Mouse (Mus musculus) hindbrain, embryonic 13.5 days (tissue): ENCODE measurements at regions not wholly inside any gene's neighbourhood (a gene's known extent, or its start where the extent isn't known, plus 50 kb on each side); places are given as distances from the start of the nearest gene placed in this dataset.
A peak's percentile ranks its signal among the peaks of the same experiment; 100 is the strongest.

Source experiments
- ATAC-seq: fragments of 200-750 bp; cut with Nextera tagmentation; 2 replicates; pipeline ENCODE4 v1.8.0; 2017; ENCODE audit warnings: moderate TSS enrichment; ENCODE audit not compliant: low FRiP score
- H3K27ac ChIP-seq: fragments of 300-500 bp; sonication (generic); 2 replicates; pipeline ENCODE4 v1.5.1; 2015; ENCODE audit warnings: inconsistent platforms, mild to moderate bottlenecking, moderate library complexity
- H3K27me3 ChIP-seq: fragments of 300-500 bp; sonication (generic); 2 replicates; pipeline ENCODE4 v1.6.1; 2015; ENCODE audit warnings: mild to moderate bottlenecking, inconsistent platforms
- H3K36me3 ChIP-seq: fragments of 300-500 bp; sonication (generic); 2 replicates; pipeline ENCODE4 v1.6.1; 2015; ENCODE audit warnings: mild to moderate bottlenecking, inconsistent platforms
- H3K4me1 ChIP-seq: fragments of 300-500 bp; sonication (generic); replicated peaks from 2 replicates; pipeline ENCODE4 v1.6.1; 2015; ENCODE audit warnings: inconsistent platforms
- H3K4me2 ChIP-seq: fragments of 300-500 bp; sonication (generic); 2 replicates; pipeline ENCODE4 v1.6.1; 2015; ENCODE audit warnings: inconsistent platforms, mild to moderate bottlenecking, moderate library complexity
- H3K4me3 ChIP-seq: fragments of 300-500 bp; sonication (generic); 2 replicates; pipeline ENCODE4 v1.5.1; 2015; ENCODE audit warnings: mild to moderate bottlenecking, inconsistent platforms
- H3K9ac ChIP-seq: fragments of 300-500 bp; sonication (generic); 2 replicates; pipeline ENCODE4 v1.6.1; 2015; ENCODE audit warnings: mild to moderate bottlenecking, inconsistent platforms
- H3K9me3 ChIP-seq: fragments of 300-500 bp; sonication (generic); 2 replicates; pipeline ENCODE4 v1.6.1; 2016; ENCODE audit warnings: inconsistent platforms
- WGBS: fragments of 180-500 bp; shearing (Covaris S2); methylation state at CpG from one replicate; pipeline ENCODE4 v1.1.7; 2015; 5-methylcytosine and 5-hydroxymethylcytosine counted together

DNA sequence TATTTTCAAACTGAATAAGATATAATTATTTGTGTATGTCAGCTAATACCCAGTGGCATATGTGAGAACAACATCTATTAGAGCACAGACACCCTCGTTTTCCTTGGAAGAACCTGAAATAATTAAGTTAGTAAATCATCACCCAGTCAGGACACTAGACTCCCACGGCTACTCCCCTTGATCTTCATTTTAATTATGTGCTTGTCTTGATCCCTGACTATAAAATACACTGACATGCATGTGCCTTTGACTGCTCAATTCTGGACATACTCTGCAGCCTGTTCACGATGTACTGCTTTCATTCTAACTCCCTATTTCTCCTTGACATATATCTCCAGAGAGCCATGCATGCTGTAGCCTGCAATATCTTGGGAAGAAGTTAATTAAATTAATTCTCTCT, 232.7 kb upstream of the Atxn7l3b start:
- no peak overlapping the region for H3K4me2 ChIP-seq
- no peak overlapping the region for H3K27ac ChIP-seq
- H3K9ac ChIP-seq, result no peak overlapping the region
- H3K36me3 ChIP-seq, result no peaks in the 10 kb centered on the region
- 58% methylated on average over 3 of the region's 3 CpGs for WGBS
- no peak overlapping the region for H3K4me3 ChIP-seq
- peak; percentile 39; the same call in 1 of the 2 replicates for ATAC-seq
- no peaks in the 10 kb centered on the region for H3K4me1 ChIP-seq
- H3K9me3 ChIP-seq, result no peaks in the 10 kb centered on the region
- no peaks in the 10 kb centered on the region for H3K27me3 ChIP-seq

GRCm38 (mm10) chr10:113160055-113160454, 231.3 kb upstream of the Atxn7l3b start:
- 0 out of 2 replicates have a peak, but pooled peaks have one; percentile 39 for ATAC-seq
- Histone ChIP-seq H3K9ac (no peak overlapping the region), H3K4me2 (no peak overlapping the region), H3K4me3 (no peak overlapping the region), H3K9me3 (no peaks in the 10 kb centered on the region), H3K27me3 (no peaks in the 10 kb centered on the region), H3K4me1 (no peaks in the 10 kb centered on the region), H3K27ac (no peak overlapping the region), H3K36me3 (no peaks in the 10 kb centered on the region)
- 57% methylated on average over 5 of the region's 5 CpGs for WGBS

GRCm38 (mm10) chr10:113158988-113159387, 230.2 kb upstream of the Atxn7l3b start:
- Histone ChIP-seq H3K9me3 (no peaks in the 10 kb centered on the region), H3K27me3 (no peaks in the 10 kb centered on the region)
- 84% methylated on average over 6 of the region's 6 CpGs for WGBS

GRCm38 (mm10) chr10:113141606-113142005, 212.8 kb upstream of the Atxn7l3b start:
- no peak overlapping the region for H3K4me2 ChIP-seq
- WGBS, result 92% methylated on average over 2 of the region's 2 CpGs
- ATAC-seq, result no peak
- no peaks in the 10 kb centered on the region for H3K9me3 ChIP-seq
- no peaks in the 10 kb centered on the region for H3K36me3 ChIP-seq
- no peaks in the 10 kb centered on the region for H3K27me3 ChIP-seq
- no peak overlapping the region for H3K4me3 ChIP-seq
- no peaks in the 10 kb centered on the region for H3K4me1 ChIP-seq
- H3K27ac ChIP-seq, result no peak overlapping the region
- no peak overlapping the region for H3K9ac ChIP-seq

More at GRCm38 (mm10) chr10:113158988-113159387, 230.2 kb upstream of the Atxn7l3b start:
- Histone ChIP-seq H3K4me3 (no peak overlapping the region), H3K4me1 (no peaks in the 10 kb centered on the region), H3K27ac (no peak overlapping the region), H3K36me3 (no peaks in the 10 kb centered on the region), H3K9ac (no peak overlapping the region), H3K4me2 (no peak overlapping the region)
- ATAC-seq, result no peak

DNA sequence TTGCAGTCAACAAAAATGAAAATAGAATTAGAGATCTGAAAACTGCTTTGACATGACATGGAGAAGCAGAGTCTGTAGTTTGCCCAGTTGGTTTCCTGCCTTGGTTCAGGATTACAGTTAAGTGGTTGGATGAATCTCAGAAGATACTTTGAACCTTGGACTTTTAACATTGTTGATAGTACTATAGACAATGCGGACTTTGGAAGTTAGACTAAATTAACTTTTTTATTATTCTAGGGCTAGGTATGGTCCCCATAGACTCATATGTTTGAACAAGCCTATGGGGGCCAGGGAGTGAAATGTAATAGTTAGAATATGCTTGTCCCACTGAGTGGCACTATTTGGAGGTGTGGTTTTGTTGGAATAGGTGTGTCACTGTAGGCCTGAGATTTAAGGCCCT, 186.2 kb upstream of the Atxn7l3b start:
- no peaks in the 10 kb centered on the region for H3K36me3 ChIP-seq
- WGBS, result 91% methylated on average over 1 of the region's 1 CpGs
- no peak overlapping the region for H3K9ac ChIP-seq
- H3K9me3 ChIP-seq, result no peaks in the 10 kb centered on the region
- H3K4me1 ChIP-seq, result no peaks in the 10 kb centered on the region
- ATAC-seq, result no peak
- no peak overlapping the region for H3K4me3 ChIP-seq
- H3K4me2 ChIP-seq, result no peak overlapping the region
- H3K27ac ChIP-seq, result no peak overlapping the region
- H3K27me3 ChIP-seq, result no peaks in the 10 kb centered on the region

DNA sequence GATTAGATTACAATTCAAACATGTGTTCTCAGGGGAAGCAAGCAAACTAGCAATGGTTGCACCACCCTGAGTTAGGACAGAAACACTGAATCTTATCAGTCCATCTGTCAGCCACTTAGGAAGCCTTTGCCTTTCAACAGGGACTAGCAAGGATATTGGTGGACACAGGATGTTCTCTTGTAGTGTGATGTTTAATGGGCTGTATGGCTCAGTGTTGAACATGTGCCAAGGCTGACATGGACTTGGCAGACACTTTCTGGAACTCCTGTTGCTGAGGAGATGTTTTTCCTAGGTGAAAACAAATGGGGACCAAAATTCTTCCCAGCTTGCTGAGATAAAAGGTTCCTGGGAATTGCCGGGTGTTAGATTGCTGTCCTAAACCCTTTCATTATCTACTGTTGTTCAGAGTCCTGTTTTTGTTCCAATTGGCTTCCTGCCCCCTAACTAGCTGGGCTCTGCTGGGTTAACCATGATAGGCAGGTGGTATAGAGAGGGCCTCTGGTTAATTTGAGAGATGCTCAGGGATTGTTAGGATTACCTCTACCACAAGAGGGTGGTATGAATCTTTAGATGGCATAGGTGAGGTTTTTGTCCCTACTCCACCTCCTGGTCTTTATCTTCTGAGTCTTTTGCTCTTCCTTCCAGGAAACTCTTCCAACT, 177.1 kb upstream of the Atxn7l3b start:
- Histone ChIP-seq H3K9me3 (no peaks in the 10 kb centered on the region), H3K4me1 (no peaks in the 10 kb centered on the region)

GRCm38 (mm10) chr10:113105301-113105700, 176.5 kb upstream of the Atxn7l3b start:
- no peaks in the 10 kb centered on the region for H3K36me3 ChIP-seq
- H3K27ac ChIP-seq, result no peak overlapping the region
- no peaks in the 10 kb centered on the region for H3K9me3 ChIP-seq
- no peaks in the 10 kb centered on the region for H3K4me1 ChIP-seq
- WGBS, result 88% methylated on average over 2 of the region's 2 CpGs
- H3K4me2 ChIP-seq, result no peak overlapping the region
- H3K4me3 ChIP-seq, result no peak overlapping the region
- no peak for ATAC-seq
- no peaks in the 10 kb centered on the region for H3K27me3 ChIP-seq
- H3K9ac ChIP-seq, result no peak overlapping the region

More for the DNA sequence above, 177.1 kb upstream of the Atxn7l3b start:
- no peak overlapping the region for H3K27ac ChIP-seq
- H3K9ac ChIP-seq, result no peak overlapping the region
- H3K4me2 ChIP-seq, result no peak overlapping the region
- no peaks in the 10 kb centered on the region for H3K27me3 ChIP-seq
- H3K4me3 ChIP-seq, result no peak overlapping the region
- WGBS, result 48% methylated on average over 1 of the region's 1 CpGs
- no peak for ATAC-seq
- no peaks in the 10 kb centered on the region for H3K36me3 ChIP-seq
